Mouse (Mus musculus) small intestine, adult 2 months (tissue): ENCODE data around the gene C3ar1.

Experiments used
- CTCF ChIP-seq: fragments of 200-500 bp; IDR thresholded peaks from 2 replicates; pipeline ENCODE4 v1.5.1; 2012; ENCODE audit warnings: low read depth, mild to moderate bottlenecking, control low read depth, inconsistent platforms, low read length, moderate library complexity, mixed read lengths; ENCODE audit not compliant: insufficient replicate concordance, insufficient read length; ENCODE audit errors: extremely low read depth
- POLR2A ChIP-seq: fragments of 200-500 bp; IDR thresholded peaks from 2 replicates; pipeline ENCODE4 v1.6.1; 2012; ENCODE audit warnings: low read depth, mild to moderate bottlenecking, control low read depth, inconsistent platforms, low read length, moderate library complexity

DNA sequence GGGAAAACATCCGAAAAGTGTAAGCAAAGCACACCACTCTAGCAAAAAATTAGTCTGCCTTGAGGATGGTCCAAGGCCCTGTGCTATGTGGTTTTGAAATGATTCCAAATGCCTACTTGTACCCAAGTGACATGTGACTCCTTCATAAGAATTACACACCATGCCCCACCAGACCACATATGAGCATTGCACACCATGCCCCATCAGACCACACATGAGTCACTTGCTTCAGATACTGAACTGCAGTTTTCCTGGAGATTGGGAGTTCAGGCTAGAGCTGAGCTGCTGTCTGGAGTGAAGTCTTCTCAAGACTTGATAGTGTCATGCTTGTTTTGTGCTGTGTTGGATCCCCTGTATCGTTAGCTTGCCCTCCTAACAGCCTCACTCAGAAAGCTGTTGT lies 33.6 kb upstream of the C3ar1 start:
- no peak for TF ChIP-seq POLR2A
- no peak for TF ChIP-seq CTCF
